Mouse (Mus musculus): ENCODE results near the gene Haghl.

DNA sequence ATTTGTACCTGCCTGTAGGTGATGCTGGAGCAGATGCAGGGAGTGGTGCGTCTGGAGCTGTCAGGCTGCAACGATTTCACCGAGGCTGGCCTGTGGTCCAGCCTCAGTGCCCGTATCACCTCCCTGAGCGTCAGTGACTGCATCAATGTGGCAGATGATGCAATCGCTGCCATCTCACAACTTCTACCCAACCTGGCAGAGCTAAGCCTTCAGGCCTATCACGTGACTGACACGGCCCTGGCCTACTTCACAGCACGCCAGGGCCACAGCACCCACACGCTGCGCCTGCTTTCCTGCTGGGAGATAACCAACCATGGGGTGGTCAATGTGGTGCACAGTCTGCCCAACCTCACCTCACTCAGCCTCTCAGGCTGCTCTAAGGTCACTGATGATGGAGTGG lies 32.2 kb upstream of the Haghl start:
- TF ChIP-seq CTCF (IDR thresholded peaks at IDR 0.05; ENCODE audit: borderline replicate concordance, extremely low read depth, insufficient read depth, insufficient read length) (no peak), POLR2A (IDR thresholded peaks at IDR 0.05; ENCODE audit: borderline replicate concordance, extremely low read depth, insufficient read depth, insufficient read length, poor library complexity, severe bottlenecking) (no peak)

Measured in brain, embryonic 14.5 days (tissue).